Mouse (Mus musculus) neural tube, embryonic 15.5 days (tissue): ENCODE data around the gene Tlr4. TPM values are rescaled to one million over a fixed set of nuclear protein-coding genes. Genes with fewer than 3 reads are reported as not detected.

Experiments used
- ATAC-seq: fragments of 200-750 bp; cut with Nextera tagmentation; 2 replicates; pipeline ENCODE4 v1.8.0; 2017; ENCODE audit warnings: mild to moderate bottlenecking, moderate TSS enrichment, moderate library complexity; ENCODE audit not compliant: low FRiP score
- H3K27ac ChIP-seq: fragments of 300-500 bp; sonication (generic); replicated peaks from 2 replicates; pipeline ENCODE4 v1.5.1; 2015; ENCODE audit warnings: mild to moderate bottlenecking, inconsistent platforms
- H3K27me3 ChIP-seq: fragments of 300-500 bp; sonication (generic); replicated peaks from 2 replicates; pipeline ENCODE4 v1.6.1; 2015; ENCODE audit warnings: inconsistent platforms
- H3K36me3 ChIP-seq: fragments of 300-500 bp; sonication (generic); 2 replicates; pipeline ENCODE4 v1.6.1; 2015; ENCODE audit warnings: inconsistent platforms
- H3K4me1 ChIP-seq: fragments of 300-500 bp; sonication (generic); 2 replicates; pipeline ENCODE4 v1.6.1; 2015; ENCODE audit warnings: inconsistent platforms
- H3K4me2 ChIP-seq: fragments of 300-500 bp; sonication (generic); 2 replicates; pipeline ENCODE4 v1.6.1; 2015; ENCODE audit warnings: inconsistent platforms, mild to moderate bottlenecking, moderate library complexity
- H3K4me3 ChIP-seq: fragments of 300-500 bp; sonication (generic); replicated peaks from 2 replicates; pipeline ENCODE4 v1.5.1; 2015; ENCODE audit warnings: mild to moderate bottlenecking, inconsistent platforms
- H3K9ac ChIP-seq: fragments of 300-500 bp; sonication (generic); replicated peaks from 2 replicates; pipeline ENCODE4 v1.6.1; 2015; ENCODE audit warnings: mild to moderate bottlenecking, inconsistent platforms
- H3K9me3 ChIP-seq: fragments of 300-500 bp; sonication (generic); replicated peaks from 2 replicates; pipeline ENCODE4 v1.6.1; 2016; ENCODE audit warnings: inconsistent platforms
- WGBS: fragments of 180-500 bp; shearing (Covaris S2); methylation state at CpG from one replicate; pipeline ENCODE4 v1.1.7; 2015; ENCODE audit warnings: mixed read lengths; 5-methylcytosine and 5-hydroxymethylcytosine counted together
- polyA plus RNA-seq: library from polyadenylated mRNA; unstranded; fragments of >200 nt; fragmentation: Nextera tagmentation; extraction: Ambion mirVana; gene quantifications from 2 replicates; pipeline ENCODE4 v1.2.1, GENCODE M21; 2015

Gene Tlr4
- polyA plus RNA-seq, 1 experiment from 2014 or later = 0.96 TPM

DNA sequence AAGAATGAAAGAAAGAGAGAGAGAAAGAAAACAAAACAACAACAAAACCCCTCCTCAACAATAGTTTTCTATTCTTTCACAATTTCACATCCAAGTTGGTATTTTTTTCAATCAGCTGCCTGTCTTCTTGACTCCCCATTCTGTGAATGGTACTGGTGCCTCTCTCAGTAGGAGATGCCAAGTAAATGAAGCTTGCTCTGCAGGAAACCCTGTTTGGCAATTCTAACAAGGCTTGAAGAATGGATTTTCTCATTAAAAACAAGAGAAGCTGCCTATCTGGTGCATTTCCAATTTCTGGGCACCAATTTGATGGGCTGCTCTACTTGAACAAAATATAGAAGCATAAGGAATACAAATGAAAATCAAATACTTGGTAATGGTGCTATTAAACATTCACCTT lies 74.1 kb downstream of the Tlr4 start:
- Histone ChIP-seq H3K27ac (no peak overlapping the region), H3K4me2 (no peak overlapping the region), H3K9ac (no peak overlapping the region), H3K27me3 (no peaks in the 10 kb centered on the region), H3K36me3 (no peaks in the 10 kb centered on the region), H3K4me3 (no peak overlapping the region), H3K4me1 (no peaks in the 10 kb centered on the region), H3K9me3 (no peaks in the 10 kb centered on the region)
- no peak for ATAC-seq

DNA sequence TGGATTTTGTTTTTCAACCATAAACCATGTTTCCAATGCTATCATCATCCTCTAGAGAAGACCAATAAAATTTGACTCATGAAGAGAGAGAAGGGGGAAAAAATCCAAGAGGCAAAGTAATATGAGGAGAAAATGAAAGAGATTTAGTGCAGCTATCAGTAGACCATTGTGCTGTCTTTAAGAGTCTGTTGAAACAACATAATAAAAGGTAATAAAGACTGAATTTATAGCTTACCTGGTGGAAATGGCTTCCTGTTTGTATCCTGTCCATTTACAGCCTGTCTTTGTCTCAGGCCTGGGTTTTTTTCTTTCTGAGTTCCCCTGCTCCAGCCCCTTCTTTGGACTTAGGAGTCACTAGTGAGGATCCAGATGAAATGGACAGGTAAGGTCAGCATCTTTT lies 81.0 kb downstream of the Tlr4 start:
- Histone ChIP-seq H3K4me2 (no peak overlapping the region), H3K4me1 (no peaks in the 10 kb centered on the region), H3K9me3 (no peaks in the 10 kb centered on the region), H3K9ac (no peak overlapping the region), H3K27me3 (no peaks in the 10 kb centered on the region), H3K36me3 (no peaks in the 10 kb centered on the region), H3K27ac (no peak overlapping the region), H3K4me3 (no peak overlapping the region)
- ATAC-seq = no peak

DNA sequence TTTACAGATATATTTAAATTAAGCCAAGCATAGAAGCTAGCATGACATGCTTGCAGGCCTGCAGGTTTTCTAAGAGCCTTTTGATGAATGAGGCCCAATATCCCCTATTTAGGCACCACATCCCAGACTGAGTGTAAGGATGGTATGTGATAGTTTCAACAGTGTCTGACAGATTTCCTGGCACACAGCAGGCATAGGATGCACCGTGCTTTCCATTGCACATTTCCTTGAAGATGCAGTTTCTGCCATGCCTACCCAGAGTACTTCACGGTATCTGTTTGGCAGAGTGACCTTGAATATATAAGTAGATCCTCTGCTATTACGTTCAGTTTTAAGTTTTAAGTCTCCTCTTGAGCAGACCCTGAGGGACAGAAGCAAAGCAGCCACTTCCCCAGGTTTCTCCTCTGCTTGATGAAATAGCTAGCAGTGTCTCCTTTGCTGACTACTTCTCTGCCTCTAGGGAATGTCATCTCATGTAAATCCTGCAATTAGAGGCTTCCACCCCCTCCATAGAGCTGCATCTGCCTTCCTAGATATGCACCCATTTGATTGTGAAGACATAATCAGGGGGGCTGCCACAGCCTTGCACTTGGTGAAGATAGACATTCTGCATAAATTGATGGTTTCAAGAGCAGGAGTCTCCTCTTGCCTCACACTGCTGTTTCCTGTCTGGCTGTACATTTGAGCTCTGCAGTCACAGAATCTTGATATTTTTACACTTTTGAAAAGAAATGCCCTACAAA lies 92.4 kb downstream of the Tlr4 start:
- no peaks in the 10 kb centered on the region for H3K27me3 ChIP-seq
- no peak for ATAC-seq
- H3K4me2 ChIP-seq = no peak overlapping the region
- 0 out of 2 replicates have a peak, but pooled peaks cover 3% of the 10 kb centered on the region for H3K4me1 ChIP-seq
- no peak overlapping the region for H3K27ac ChIP-seq
- H3K36me3 ChIP-seq = no peaks in the 10 kb centered on the region
- WGBS = 79% methylated on average over 3 of the region's 3 CpGs
- H3K9me3 ChIP-seq = no peaks in the 10 kb centered on the region
- H3K4me3 ChIP-seq = no peak overlapping the region
- H3K9ac ChIP-seq = no peak overlapping the region

DNA sequence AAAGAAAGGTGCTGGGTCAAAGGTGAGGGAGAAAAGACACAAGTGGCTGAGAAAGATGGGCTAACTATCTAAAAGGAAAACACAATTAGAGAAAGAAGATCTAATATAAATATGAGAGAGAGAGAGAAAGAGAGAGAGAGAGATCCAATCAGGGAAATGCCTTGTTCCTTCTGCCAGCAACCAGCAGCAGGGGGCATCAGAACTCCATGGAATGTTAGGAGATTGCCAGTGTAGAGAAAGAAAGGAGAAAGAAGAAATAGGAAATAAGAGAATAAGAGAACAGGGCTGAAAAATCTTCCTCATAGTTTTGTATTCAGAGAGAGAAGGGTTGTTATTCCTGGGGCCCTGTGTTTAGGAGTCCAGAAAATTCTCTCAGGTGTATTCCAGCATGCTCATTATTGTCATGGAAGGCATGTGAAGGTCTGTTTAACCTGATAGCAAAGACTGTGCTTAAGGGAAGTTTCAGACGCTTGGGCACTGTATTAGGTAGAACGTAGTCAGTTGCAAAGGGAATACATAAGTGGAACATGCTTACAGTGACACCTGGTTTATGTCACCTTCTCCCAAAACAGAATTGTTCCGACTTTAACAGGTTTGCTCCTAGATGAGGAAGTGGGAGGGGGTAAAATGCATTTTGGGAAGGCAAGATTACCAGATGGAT lies 96.4 kb downstream of the Tlr4 start:
- WGBS = 50% methylated on average over 3 of the region's 3 CpGs
- no peaks in the 10 kb centered on the region for H3K27me3 ChIP-seq
- H3K9me3 ChIP-seq = no peaks in the 10 kb centered on the region
- H3K4me2 ChIP-seq = no peak overlapping the region
- ATAC-seq = peak; percentile 87
- H3K4me3 ChIP-seq = no peak overlapping the region
- no peak overlapping the region for H3K9ac ChIP-seq
- H3K36me3 ChIP-seq = no peaks in the 10 kb centered on the region
- H3K4me1 ChIP-seq = 0 out of 2 replicates have a peak, but pooled peaks cover 3% of the 10 kb centered on the region
- H3K27ac ChIP-seq = no peak overlapping the region; the same call in 1 of the 2 replicates

DNA sequence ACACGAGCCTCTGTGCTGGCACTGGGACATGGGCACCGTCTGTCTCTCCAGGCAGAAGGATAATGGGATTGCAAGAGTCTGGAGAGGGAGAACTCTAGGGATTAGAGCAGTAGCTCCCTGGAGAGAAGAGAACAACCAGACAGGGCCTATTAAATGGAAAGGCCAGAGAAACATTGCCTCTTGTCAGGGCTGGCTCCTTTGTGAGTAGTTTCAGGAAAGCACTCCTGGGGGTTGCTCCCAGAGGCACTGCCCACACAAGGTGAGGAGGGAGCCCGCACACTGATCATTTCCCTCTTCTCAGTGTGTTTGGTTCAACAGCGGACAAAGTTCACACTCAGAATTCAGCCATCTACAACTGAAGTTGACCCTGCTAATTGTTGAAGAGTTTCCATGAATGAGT lies 98.7 kb downstream of the Tlr4 start:
- no peaks in the 10 kb centered on the region for H3K36me3 ChIP-seq
- no peak for ATAC-seq
- no peaks in the 10 kb centered on the region for H3K9me3 ChIP-seq
- H3K9ac ChIP-seq = no peak overlapping the region
- no peaks in the 10 kb centered on the region for H3K27me3 ChIP-seq
- H3K4me2 ChIP-seq = no peak overlapping the region
- no peak overlapping the region for H3K27ac ChIP-seq
- H3K4me3 ChIP-seq = no peak overlapping the region
- 46% methylated on average over 4 of the region's 4 CpGs for WGBS
- 0 out of 2 replicates have a peak, but pooled peaks cover 3% of the 10 kb centered on the region for H3K4me1 ChIP-seq

DNA sequence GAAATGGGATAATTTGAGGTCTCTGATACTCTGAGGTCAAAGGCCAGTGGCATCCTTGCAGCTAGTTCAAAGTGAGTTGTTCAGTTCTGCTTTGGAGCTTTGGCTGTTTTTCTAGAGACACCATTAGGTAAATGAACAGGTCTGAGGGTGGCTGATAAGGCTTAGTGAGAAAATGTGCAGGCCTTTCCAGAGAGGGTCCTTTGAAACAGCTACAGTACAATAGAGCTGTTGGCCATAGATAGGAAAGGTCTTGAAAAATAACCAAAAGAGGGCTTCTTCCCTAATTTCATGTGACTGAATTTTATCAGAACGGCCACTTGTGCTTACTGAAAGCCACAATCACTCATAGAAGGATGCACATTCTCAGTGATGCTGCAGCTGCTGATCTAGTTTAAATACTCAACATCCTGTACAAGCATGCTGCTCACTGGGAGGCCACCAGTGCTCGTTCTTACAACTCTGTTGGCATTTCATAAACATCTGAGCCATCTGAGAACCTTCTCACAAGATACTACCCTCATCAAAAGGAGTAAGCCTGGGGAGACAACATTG lies 100.2 kb downstream of the Tlr4 start:
- H3K4me3 ChIP-seq = no peak overlapping the region
- H3K36me3 ChIP-seq = no peaks in the 10 kb centered on the region
- no peaks in the 10 kb centered on the region for H3K9me3 ChIP-seq
- no peak overlapping the region for H3K9ac ChIP-seq
- no peaks in the 10 kb centered on the region for H3K27me3 ChIP-seq
- H3K4me2 ChIP-seq = no peak overlapping the region
- no peak for ATAC-seq
- H3K4me1 ChIP-seq = 0 out of 2 replicates have a peak, but pooled peaks cover 3% of the 10 kb centered on the region
- 79% methylated on average over 2 of the region's 2 CpGs for WGBS
- no peak overlapping the region for H3K27ac ChIP-seq

DNA sequence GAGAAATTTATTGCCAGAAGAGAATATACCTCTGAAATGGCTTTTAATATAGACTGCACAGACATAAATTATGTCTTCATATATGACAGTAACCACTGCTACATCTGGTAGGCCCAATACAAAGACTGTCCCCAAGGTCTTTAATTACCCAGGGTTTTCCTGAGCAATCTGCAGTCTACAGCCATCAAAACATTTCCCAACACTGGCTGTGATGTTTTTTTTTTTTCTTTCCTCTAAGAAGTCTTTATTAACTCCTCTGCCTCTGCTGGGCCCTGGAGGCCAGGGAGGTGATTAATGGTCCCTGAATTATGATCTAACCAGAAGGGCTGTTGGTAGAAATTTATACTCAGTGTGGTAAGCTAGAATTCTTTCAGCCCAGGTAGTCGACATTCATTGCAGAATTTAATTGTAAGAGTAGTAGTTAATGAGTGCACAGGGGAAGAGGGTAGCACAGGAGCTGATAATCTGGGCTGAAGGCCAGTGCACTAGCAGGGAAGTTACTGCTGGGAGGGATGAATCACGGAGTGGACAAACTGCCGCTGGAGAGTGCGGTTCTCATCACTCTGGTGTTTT lies 111.2 kb downstream of the Tlr4 start:
- Histone ChIP-seq H3K27ac (no peak overlapping the region), H3K4me2 (no peak overlapping the region), H3K9ac (no peak overlapping the region), H3K4me1 (peaks cover 5% of the 10 kb centered on the region; the same call in 1 of the 2 replicates), H3K4me3 (no peak overlapping the region), H3K9me3 (no peaks in the 10 kb centered on the region), H3K27me3 (no peaks in the 10 kb centered on the region), H3K36me3 (no peaks in the 10 kb centered on the region)
- WGBS = 30% methylated on average over 4 of the region's 4 CpGs
- peak; percentile 28; the same call in 1 of the 2 replicates for ATAC-seq

DNA sequence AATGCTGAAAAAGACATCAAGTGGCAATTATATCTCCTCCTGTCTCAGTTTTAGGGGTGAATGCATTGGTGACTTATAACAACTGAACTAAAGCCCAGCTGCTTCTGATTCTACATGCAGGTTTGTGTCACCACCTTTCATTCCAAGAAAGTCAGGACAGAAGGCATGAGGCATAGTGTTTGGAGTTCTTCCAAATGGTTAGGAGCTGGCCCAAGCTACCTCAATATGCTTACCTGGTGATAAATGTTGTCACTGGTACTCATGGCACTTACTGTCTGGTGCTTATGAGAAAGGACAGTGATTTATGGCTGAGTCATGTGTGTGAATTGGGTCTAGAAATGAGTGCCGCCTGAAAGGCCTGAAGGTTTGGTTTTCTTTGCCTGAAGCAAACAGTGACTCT lies 114.5 kb downstream of the Tlr4 start:
- Histone ChIP-seq H3K4me2 (no peak overlapping the region), H3K4me1 (peaks cover 5% of the 10 kb centered on the region; the same call in 1 of the 2 replicates), H3K36me3 (no peaks in the 10 kb centered on the region), H3K9ac (no peak overlapping the region), H3K9me3 (no peaks in the 10 kb centered on the region), H3K27ac (no peak overlapping the region), H3K27me3 (no peaks in the 10 kb centered on the region), H3K4me3 (no peak overlapping the region)
- 60% methylated on average over 1 of the region's 1 CpGs for WGBS
- no peak for ATAC-seq

DNA sequence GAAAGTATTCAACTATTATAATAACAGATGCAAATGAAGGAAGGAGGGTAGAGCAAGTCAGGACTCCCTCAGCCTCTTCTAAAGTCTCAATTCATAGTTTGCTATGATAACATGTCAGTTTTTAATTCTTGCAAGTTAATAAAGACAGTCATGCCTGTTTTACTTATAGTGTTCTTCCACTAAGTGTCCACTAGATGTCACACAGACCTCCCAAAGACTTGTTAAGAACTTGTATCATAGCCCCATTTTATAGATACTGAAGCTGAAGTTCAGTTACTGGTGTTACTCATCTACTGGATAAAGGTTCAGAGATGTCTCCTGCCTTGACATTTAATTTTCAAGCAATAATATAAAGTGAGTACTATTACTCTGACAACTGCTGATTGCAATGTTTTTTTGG lies 116.3 kb downstream of the Tlr4 start:
- H3K4me3 ChIP-seq = no peak overlapping the region
- ATAC-seq = no peak
- no peaks in the 10 kb centered on the region for H3K27me3 ChIP-seq
- no peaks in the 10 kb centered on the region for H3K36me3 ChIP-seq
- no peak overlapping the region for H3K27ac ChIP-seq
- H3K9me3 ChIP-seq = no peaks in the 10 kb centered on the region
- peaks cover 2% of the 10 kb centered on the region; the same call in 1 of the 2 replicates for H3K4me1 ChIP-seq
- no peak overlapping the region for H3K4me2 ChIP-seq
- H3K9ac ChIP-seq = no peak overlapping the region

DNA sequence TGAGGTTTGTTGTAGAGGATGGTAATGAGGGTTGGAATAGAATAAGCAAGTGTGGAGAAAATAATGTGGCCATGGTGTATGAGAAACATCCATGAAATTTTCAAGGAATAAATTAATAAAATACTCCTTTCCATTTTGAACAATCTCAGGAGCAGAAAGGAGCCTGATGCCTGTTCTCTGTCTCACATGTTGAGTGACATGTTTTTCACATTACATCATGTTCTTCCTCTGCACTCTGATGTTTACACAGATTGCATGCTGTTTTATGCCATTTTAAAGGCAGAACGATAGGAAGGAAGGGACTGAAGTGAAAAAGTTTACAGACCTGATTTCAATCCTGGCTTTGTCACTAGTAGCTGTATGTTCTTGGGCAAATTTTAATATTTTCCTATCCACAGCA lies 120.3 kb downstream of the Tlr4 start:
- WGBS = 26% methylated on average over 1 of the region's 1 CpGs

DNA sequence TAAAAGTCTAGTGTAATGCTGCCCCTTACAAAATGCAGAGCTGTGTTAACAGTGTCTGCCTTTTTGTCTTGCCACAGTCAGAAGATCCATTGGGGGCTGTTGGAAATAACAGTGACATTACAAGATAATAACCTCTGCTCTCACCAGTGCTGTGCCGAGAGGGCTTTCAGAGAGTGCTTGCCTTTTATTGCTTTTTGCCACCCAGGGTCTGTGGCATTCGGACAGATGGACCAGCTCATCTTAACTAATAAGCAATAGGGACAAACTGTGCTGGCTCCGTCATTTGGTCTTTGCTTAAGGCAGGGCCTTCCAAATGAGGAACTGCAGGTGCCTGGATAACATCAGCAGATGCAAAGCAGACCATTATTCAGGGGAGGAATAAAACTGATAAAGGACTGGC lies 147.5 kb downstream of the Tlr4 start:
- H3K9me3 ChIP-seq = no peaks in the 10 kb centered on the region
- H3K4me1 ChIP-seq = peaks cover 2% of the 10 kb centered on the region; the same call in 1 of the 2 replicates
- H3K4me2 ChIP-seq = no peak overlapping the region
- H3K27ac ChIP-seq = no peak overlapping the region
- H3K27me3 ChIP-seq = no peaks in the 10 kb centered on the region
- no peak overlapping the region for H3K9ac ChIP-seq
- no peaks in the 10 kb centered on the region for H3K36me3 ChIP-seq
- WGBS = 22% methylated on average over 3 of the region's 3 CpGs
- ATAC-seq = no peak
- no peak overlapping the region for H3K4me3 ChIP-seq

More for the DNA sequence above, 120.3 kb downstream of the Tlr4 start:
- Histone ChIP-seq H3K4me2 (no peak overlapping the region), H3K27ac (no peak overlapping the region), H3K36me3 (no peaks in the 10 kb centered on the region), H3K27me3 (no peaks in the 10 kb centered on the region), H3K4me1 (no peaks in the 10 kb centered on the region), H3K9ac (no peak overlapping the region), H3K9me3 (no peaks in the 10 kb centered on the region), H3K4me3 (no peak overlapping the region)
- no peak for ATAC-seq
